Mouse (Mus musculus) stomach, postnatal 0 days (tissue): ENCODE measurements around the gene Ctsl. TPM values are rescaled to one million over a fixed set of nuclear protein-coding genes. Genes with fewer than 3 reads are reported as not detected.

Experiments used
- ATAC-seq: fragments of 200-750 bp; cut with Nextera tagmentation; 2 replicates; pipeline ENCODE4 v1.8.0; 2017; ENCODE audit not compliant: low FRiP score, low TSS enrichment
- DNase-seq: peaks from one replicate; pipeline ENCODE4 v3.0.0-alpha.2; 2016; ENCODE audit warnings: low spot score
- H3K27ac ChIP-seq: fragments of 300-500 bp; sonication (generic); replicated peaks from 2 replicates; pipeline ENCODE4 v1.5.1; 2014; ENCODE audit warnings: mild to moderate bottlenecking, control low read depth
- H3K27me3 ChIP-seq: fragments of 300-500 bp; sonication (generic); 2 replicates; pipeline ENCODE4 v1.6.1; 2014; ENCODE audit warnings: low read length; ENCODE audit not compliant: control insufficient read depth, insufficient read depth
- H3K36me3 ChIP-seq: fragments of 300-500 bp; sonication (generic); 2 replicates; pipeline ENCODE4 v1.6.1; 2014; ENCODE audit warnings: low read length, mixed read lengths; ENCODE audit not compliant: control insufficient read depth, insufficient read depth
- H3K4me1 ChIP-seq: fragments of 300-500 bp; sonication (generic); replicated peaks from 2 replicates; pipeline ENCODE4 v1.6.1; 2014; ENCODE audit warnings: antibody characterized with exemption; ENCODE audit not compliant: control insufficient read depth, insufficient read depth
- H3K4me2 ChIP-seq: fragments of 300-500 bp; sonication (generic); replicated peaks from 2 replicates; pipeline ENCODE4 v1.6.1; 2014; ENCODE audit warnings: low read depth, mild to moderate bottlenecking, control low read depth, moderate library complexity
- H3K4me3 ChIP-seq: fragments of 300-500 bp; sonication (generic); 2 replicates; pipeline ENCODE4 v1.5.1; 2014; ENCODE audit warnings: low read depth, low read length, control low read depth
- H3K9ac ChIP-seq: fragments of 300-500 bp; sonication (generic); 2 replicates; pipeline ENCODE4 v1.6.1; 2014; ENCODE audit warnings: mild to moderate bottlenecking, low read length, control low read depth, mixed read lengths
- H3K9me3 ChIP-seq: fragments of 300-500 bp; sonication (generic); 2 replicates; pipeline ENCODE4 v1.6.1; 2016; ENCODE audit warnings: low read length; ENCODE audit not compliant: control insufficient read depth
- CTCF ChIP-seq: IDR thresholded peaks from 2 replicates; pipeline ENCODE4 v1.5.1; 2016; ENCODE audit warnings: antibody characterized with exemption, low read depth, mild to moderate bottlenecking, moderate library complexity
- EP300 ChIP-seq: optimal IDR thresholded peaks from 2 replicates; pipeline ENCODE3; 2016; ENCODE audit warnings: antibody characterized with exemption
- WGBS: fragments of 180-500 bp; shearing (Covaris S2); extraction: QIAGEN DNeasy Blood & Tissue Kit; methylation state at CpG from one replicate; pipeline ENCODE4 v1.1.7; 2014; 5-methylcytosine and 5-hydroxymethylcytosine counted together
- polyA plus RNA-seq: library from polyadenylated mRNA; unstranded; fragments of >200 nt; fragmentation: Nextera tagmentation; extraction: Ambion mirVana; gene quantifications from 2 replicates; pipeline ENCODE4 v1.2.1, GENCODE M21; 2015

Gene Ctsl
- polyA plus RNA-seq, 1 experiment from 2014 or later = 183 TPM

GRCm38 (mm10) chr13:64410604-64411003 is 39.9 kb upstream of the Ctsl start:
- Histone ChIP-seq H3K27me3 (no peaks in the 10 kb centered on the region), H3K9ac (no peak overlapping the region), H3K9me3 (no peaks in the 10 kb centered on the region), H3K4me2 (no peak overlapping the region), H3K4me3 (no peak overlapping the region), H3K36me3 (no peaks in the 10 kb centered on the region), H3K27ac (no peak overlapping the region), H3K4me1 (no peaks in the 10 kb centered on the region)
- WGBS = 66% methylated on average over 5 of the region's 5 CpGs
- DNase-seq = no peak
- ATAC-seq = peak; percentile 49; the same call in 1 of the 2 replicates
- TF ChIP-seq CTCF (no peak), EP300 (no peak)

- Histone ChIP-seq H3K9ac (no peak overlapping the region), H3K9me3 (no peaks in the 10 kb centered on the region), H3K4me3 (no peak overlapping the region), H3K27ac (no peak overlapping the region), H3K4me1 (no peaks in the 10 kb centered on the region), H3K4me2 (no peak overlapping the region), H3K36me3 (no peaks in the 10 kb centered on the region), H3K27me3 (no peaks in the 10 kb centered on the region; the same call in 1 of the 2 replicates)
- DNase-seq = no peak
- ATAC-seq = no peak
- WGBS = 87% methylated on average over 5 of the region's 5 CpGs
- no peak for TF ChIP-seq EP300
- no peak for TF ChIP-seq CTCF
Measured at GRCm38 (mm10) chr13:64407992-64408391, 37.3 kb upstream of the Ctsl start.

- Histone ChIP-seq H3K9ac (no peak overlapping the region), H3K9me3 (no peaks in the 10 kb centered on the region), H3K4me2 (no peak overlapping the region), H3K27ac (no peak overlapping the region), H3K27me3 (no peaks in the 10 kb centered on the region; the same call in 1 of the 2 replicates), H3K4me3 (no peak overlapping the region), H3K36me3 (no peaks in the 10 kb centered on the region), H3K4me1 (no peaks in the 10 kb centered on the region)
- TF ChIP-seq CTCF (no peak), EP300 (no peak)
- DNase-seq (no peak), ATAC-seq (no peak)
- WGBS = 55% methylated on average over 6 of the region's 6 CpGs
Measured at GRCm38 (mm10) chr13:64405550-64405949, 34.9 kb upstream of the Ctsl start.

DNA sequence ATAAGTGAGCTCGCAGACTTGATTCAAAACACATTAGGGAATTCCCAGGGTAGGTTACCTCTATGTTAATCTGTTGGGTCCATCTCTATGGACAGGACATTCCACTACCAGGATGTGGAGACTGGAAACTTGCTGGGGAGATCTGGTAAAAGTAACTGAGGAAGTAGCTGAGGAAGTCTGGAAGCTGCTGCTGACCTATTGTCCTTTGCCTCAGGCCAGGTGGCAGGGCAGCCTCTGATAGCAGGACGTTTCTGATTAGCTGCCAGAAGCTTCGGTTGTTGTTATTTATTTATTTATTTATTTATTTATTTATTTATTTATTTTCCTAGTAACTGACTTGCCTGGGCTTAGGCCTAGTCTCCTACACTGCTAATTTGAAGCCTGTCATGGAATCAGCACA is 32.8 kb upstream of the Ctsl start:
- Histone ChIP-seq H3K4me3 (no peak overlapping the region), H3K9ac (no peak overlapping the region), H3K9me3 (no peaks in the 10 kb centered on the region), H3K4me2 (no peak overlapping the region), H3K27me3 (no peaks in the 10 kb centered on the region; the same call in 1 of the 2 replicates), H3K4me1 (no peaks in the 10 kb centered on the region), H3K36me3 (no peaks in the 10 kb centered on the region), H3K27ac (no peak overlapping the region)
- TF ChIP-seq CTCF (no peak), EP300 (no peak)
- WGBS = 64% methylated on average over 3 of the region's 3 CpGs
- ATAC-seq = no peak
- no peak for DNase-seq

DNA sequence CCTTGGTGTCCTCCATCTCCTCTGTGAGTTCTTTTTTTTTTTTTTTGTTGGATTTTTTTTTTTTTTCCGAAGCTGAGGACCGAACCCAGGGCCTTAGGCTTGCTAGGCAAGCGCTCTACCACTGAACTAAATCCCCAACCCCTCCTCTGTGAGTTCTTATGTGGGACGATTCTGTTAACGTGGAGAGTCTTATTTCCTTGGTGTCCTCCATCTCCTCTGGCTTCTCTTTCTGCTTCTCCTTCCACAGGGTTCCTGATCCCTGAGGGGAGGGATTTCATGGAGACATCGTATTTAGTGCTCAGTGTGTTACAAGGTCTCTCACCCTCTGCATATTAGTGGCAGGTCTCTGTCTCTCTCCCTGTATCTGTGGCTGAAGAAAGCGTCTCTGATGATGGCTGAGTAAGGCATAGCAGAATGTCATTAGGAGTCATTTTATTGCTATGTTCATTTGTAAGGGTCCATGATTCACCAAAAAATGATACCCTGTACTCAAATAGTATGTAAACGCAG is 32.3 kb upstream of the Ctsl start:
- no peaks in the 10 kb centered on the region for H3K9me3 ChIP-seq
- no peak for TF ChIP-seq CTCF
- TF ChIP-seq EP300 = no peak
- H3K36me3 ChIP-seq = no peaks in the 10 kb centered on the region
- ATAC-seq = no peak
- no peak overlapping the region for H3K4me3 ChIP-seq
- H3K9ac ChIP-seq = no peak overlapping the region
- no peaks in the 10 kb centered on the region for H3K4me1 ChIP-seq
- no peaks in the 10 kb centered on the region; the same call in 1 of the 2 replicates for H3K27me3 ChIP-seq
- WGBS = 93% methylated on average over 8 of the region's 8 CpGs
- no peak overlapping the region for H3K4me2 ChIP-seq
- DNase-seq = no peak
- no peak overlapping the region for H3K27ac ChIP-seq

GRCm38 (mm10) chr13:64402504-64402949 is 31.8 kb upstream of the Ctsl start:
- H3K4me3 ChIP-seq = no peak overlapping the region
- 78% methylated on average over 10 of the region's 10 CpGs for WGBS
- no peaks in the 10 kb centered on the region; the same call in 1 of the 2 replicates for H3K27me3 ChIP-seq
- no peak overlapping the region; the same call in 1 of the 2 replicates for H3K27ac ChIP-seq
- DNase-seq (no peak), ATAC-seq (no peak)
- no peak overlapping the region for H3K9ac ChIP-seq
- H3K4me1 ChIP-seq = no peaks in the 10 kb centered on the region
- no peaks in the 10 kb centered on the region for H3K9me3 ChIP-seq
- TF ChIP-seq EP300 (no peak), CTCF (no peak)
- no peak overlapping the region for H3K4me2 ChIP-seq
- no peaks in the 10 kb centered on the region for H3K36me3 ChIP-seq
